Mouse (Mus musculus) spleen, postnatal 4 days (tissue): ENCODE data around the gene Epgn.

Source experiments
- DNase-seq, 2 experiments: peaks; one replicate each; pipeline ENCODE4 v3.0.0; 2022; ENCODE audit warnings: low spot score in 2 of 2

Gene Epgn

GRCm38 (mm10) chr5:91027164-91027563 is at the start of gene Epgn:
Gene Epgn (plus strand): TSS chr5:91027464.
- no peak for DNase-seq

- DNase-seq: no peak
These were observed 47.0 kb upstream of the Epgn start for GRCm38 (mm10) chr5:90980297-90980696.

GRCm38 (mm10) chr5:90987605-90988004 is 39.7 kb upstream of the Epgn start:
- no peak for DNase-seq

- DNase-seq: no peak
These were observed 39.1 kb upstream of the Epgn start for GRCm38 (mm10) chr5:90988149-90988548.

GRCm38 (mm10) chr5:90988592-90988991 is 38.7 kb upstream of the Epgn start:
- DNase-seq: no peak

- DNase-seq: no peak
These were observed 27.3 kb upstream of the Epgn start for GRCm38 (mm10) chr5:90999942-91000341.

GRCm38 (mm10) chr5:91015216-91015615 is 12.0 kb upstream of the Epgn start:
- DNase-seq: no peak

GRCm38 (mm10) chr5:91023114-91023513 is 4.2 kb upstream of the Epgn start:
- DNase-seq: no peak

- no peak for DNase-seq
These were observed 576 bp downstream of the Epgn start for GRCm38 (mm10) chr5:91027840-91028239.

GRCm38 (mm10) chr5:91030629-91031028 is 3.4 kb downstream of the Epgn start:
- no peak for DNase-seq

GRCm38 (mm10) chr5:91035341-91035740 is 8.1 kb downstream of the Epgn start:
- DNase-seq: no peak

- DNase-seq: no peak
These were observed 9.4 kb downstream of the Epgn start for GRCm38 (mm10) chr5:91036628-91037027.

GRCm38 (mm10) chr5:91037756-91038155 is 10.5 kb downstream of the Epgn start:
- DNase-seq: no peak

GRCm38 (mm10) chr5:91038547-91038946 is 11.3 kb downstream of the Epgn start:
- no peak for DNase-seq

GRCm38 (mm10) chr5:91038963-91039362 is 11.7 kb downstream of the Epgn start:
- no peak for DNase-seq

GRCm38 (mm10) chr5:91047987-91048386 is 20.7 kb downstream of the Epgn start:
- DNase-seq: no peak

- no peak for DNase-seq
These were observed 21.1 kb downstream of the Epgn start for GRCm38 (mm10) chr5:91048397-91048796.

- DNase-seq: no peak
These were observed 45.1 kb downstream of the Epgn start for GRCm38 (mm10) chr5:91072340-91072739.

- DNase-seq: no peak
These were observed 46.4 kb downstream of the Epgn start for GRCm38 (mm10) chr5:91073626-91074025.

GRCm38 (mm10) chr5:91074026-91074425 is 46.8 kb downstream of the Epgn start:
- DNase-seq: no peak

- no peak for DNase-seq
These were observed 47.2 kb downstream of the Epgn start, which contains the start of gene Ereg for GRCm38 (mm10) chr5:91074450-91074950. Gene Ereg (plus strand): TSS chr5:91074622.

- DNase-seq: no peak
These were observed 47.8 kb downstream of the Epgn start for GRCm38 (mm10) chr5:91075021-91075420.

GRCm38 (mm10) chr5:91083016-91083415 is 55.8 kb downstream of the Epgn start:
- DNase-seq: no peak
